Mouse (Mus musculus) neural tube, embryonic 12.5 days (tissue): Measurements from ENCODE around the gene Atp1b1. TPM values are rescaled to one million over a fixed set of nuclear protein-coding genes. Genes with fewer than 3 reads are reported as not detected.
A peak's percentile ranks its signal among the peaks of the same experiment; 100 is the strongest.

Experiments
- ATAC-seq: fragments of 200-750 bp; cut with Nextera tagmentation; 2 replicates; pipeline ENCODE4 v1.8.0; 2017; ENCODE audit warnings: low read depth, mild to moderate bottlenecking, moderate TSS enrichment, moderate library complexity; ENCODE audit not compliant: low FRiP score
- H3K27ac ChIP-seq: fragments of 300-500 bp; sonication (generic); 2 replicates; pipeline ENCODE4 v1.5.1; 2016
- H3K27me3 ChIP-seq: fragments of 300-500 bp; sonication (generic); replicated peaks from 2 replicates; pipeline ENCODE4 v1.6.1; 2016; ENCODE audit warnings: mild to moderate bottlenecking
- H3K36me3 ChIP-seq: fragments of 300-500 bp; sonication (generic); 2 replicates; pipeline ENCODE4 v1.6.1; 2016; ENCODE audit warnings: mild to moderate bottlenecking
- H3K4me1 ChIP-seq: fragments of 300-500 bp; sonication (generic); 2 replicates; pipeline ENCODE4 v1.6.1; 2016
- H3K4me2 ChIP-seq: fragments of 300-500 bp; sonication (generic); replicated peaks from 2 replicates; pipeline ENCODE4 v1.6.1; 2016; ENCODE audit warnings: mild to moderate bottlenecking
- H3K4me3 ChIP-seq: fragments of 300-500 bp; sonication (generic); 2 replicates; pipeline ENCODE4 v1.5.1; 2016
- H3K9ac ChIP-seq: fragments of 300-500 bp; sonication (generic); 2 replicates; pipeline ENCODE4 v1.6.1; 2016; ENCODE audit warnings: mild to moderate bottlenecking
- H3K9me3 ChIP-seq: fragments of 300-500 bp; sonication (generic); 2 replicates; pipeline ENCODE4 v1.6.1; 2016; ENCODE audit warnings: mild to moderate bottlenecking
- WGBS: fragments of 180-500 bp; shearing (Covaris S2); methylation state at CpG from one replicate; pipeline ENCODE4 v1.1.7; 2016; 5-methylcytosine and 5-hydroxymethylcytosine counted together
- polyA plus RNA-seq: library from polyadenylated mRNA; unstranded; fragments of >200 nt; fragmentation: Nextera tagmentation; extraction: Ambion mirVana; gene quantifications from 2 replicates; pipeline ENCODE4 v1.2.1, GENCODE M21; 2016

Atp1b1 gene
- polyA plus RNA-seq, 1 experiment from 2014 or later: 64.1 TPM

- Histone ChIP-seq H3K4me1 (peaks cover 40% of the 10 kb centered on the region), H3K9me3 (no peaks in the 10 kb centered on the region), H3K27me3 (peaks cover 2% of the 10 kb centered on the region; the same call in 1 of the 2 replicates), H3K4me3 (peak overlapping the region; percentile 67), H3K27ac (no peak overlapping the region), H3K9ac (peak overlapping the region; percentile 78), H3K36me3 (no peaks in the 10 kb centered on the region), H3K4me2 (peak overlapping the region; percentile 88)
- 62% methylated on average over 12 of the region's 12 CpGs for whole genome bisulfite sequencing
- no peak for ATAC-seq
Observed at GRCm38 (mm10) chr1:164459127-164459905, 1.2 kb upstream of the Atp1b1 start.

- H3K9ac ChIP-seq: peak overlapping the region; percentile 78
- no peaks in the 10 kb centered on the region for H3K9me3 ChIP-seq
- no peaks in the 10 kb centered on the region for H3K36me3 ChIP-seq
- H3K4me3 ChIP-seq: peak overlapping the region; percentile 67
- 3% methylated on average over 22 of the region's 22 CpGs for whole genome bisulfite sequencing
- no peak; the same call in 1 of the 2 replicates for ATAC-seq
- H3K27ac ChIP-seq: peak overlapping the region; percentile 87
- peak overlapping the region; percentile 88 for H3K4me2 ChIP-seq
- peaks cover 42% of the 10 kb centered on the region for H3K4me1 ChIP-seq
- H3K27me3 ChIP-seq: peaks cover 2% of the 10 kb centered on the region; the same call in 1 of the 2 replicates
Observed at GRCm38 (mm10) chr1:164458621-164459051, 481 bp upstream of the Atp1b1 start.

- peak; percentile 89 for ATAC-seq
- Histone ChIP-seq H3K4me1 (peaks cover 42% of the 10 kb centered on the region), H3K9ac (peak overlapping the region; percentile 78)
Observed at GRCm38 (mm10) chr1:164457531-164458244, 467 bp downstream of the Atp1b1 start.

GRCm38 (mm10) chr1:164456731-164457130, 1.4 kb downstream of the Atp1b1 start:
- 6% methylated on average over 8 of the region's 8 CpGs for WGBS
- H3K27me3 ChIP-seq: peaks cover 2% of the 10 kb centered on the region; the same call in 1 of the 2 replicates
- peaks cover 42% of the 10 kb centered on the region for H3K4me1 ChIP-seq
- peaks cover 13% of the 10 kb centered on the region for H3K36me3 ChIP-seq
- H3K27ac ChIP-seq: no peak overlapping the region
- peak overlapping the region; percentile 67 for H3K4me3 ChIP-seq
- H3K9me3 ChIP-seq: no peaks in the 10 kb centered on the region
- ATAC-seq: no peak
- peak overlapping the region; percentile 78 for H3K9ac ChIP-seq
- H3K4me2 ChIP-seq: peak overlapping the region; percentile 88

More at GRCm38 (mm10) chr1:164457531-164458244, 467 bp downstream of the Atp1b1 start:
- WGBS: under 1% methylated on average over 60 of the region's 76 CpGs
- no peaks in the 10 kb centered on the region for H3K9me3 ChIP-seq
- peaks cover 2% of the 10 kb centered on the region; the same call in 1 of the 2 replicates for H3K27me3 ChIP-seq
- H3K36me3 ChIP-seq: peaks cover 7% of the 10 kb centered on the region
- peak overlapping the region; percentile 87 for H3K27ac ChIP-seq
- peak overlapping the region; percentile 88 for H3K4me2 ChIP-seq
- H3K4me3 ChIP-seq: peak overlapping the region; percentile 67

- Histone ChIP-seq H3K27ac (no peak overlapping the region), H3K36me3 (peaks cover 13% of the 10 kb centered on the region), H3K4me3 (peak overlapping the region; percentile 67), H3K4me1 (peaks cover 42% of the 10 kb centered on the region), H3K9ac (peak overlapping the region; percentile 78), H3K9me3 (no peaks in the 10 kb centered on the region), H3K4me2 (peak overlapping the region; percentile 88), H3K27me3 (peaks cover 2% of the 10 kb centered on the region; the same call in 1 of the 2 replicates)
- no peak for ATAC-seq
- 26% methylated on average over 6 of the region's 6 CpGs for WGBS
Observed at GRCm38 (mm10) chr1:164456065-164456464, 2.1 kb downstream of the Atp1b1 start.

- peaks cover 42% of the 10 kb centered on the region for H3K4me1 ChIP-seq
- peak overlapping the region; percentile 88 for H3K4me2 ChIP-seq
- H3K9me3 ChIP-seq: no peaks in the 10 kb centered on the region
- H3K27ac ChIP-seq: no peak overlapping the region
- H3K27me3 ChIP-seq: peaks cover 2% of the 10 kb centered on the region; the same call in 1 of the 2 replicates
- ATAC-seq: no peak
- H3K9ac ChIP-seq: peak overlapping the region; percentile 78
- peak overlapping the region; percentile 67 for H3K4me3 ChIP-seq
- 67% methylated on average over 7 of the region's 7 CpGs for WGBS
- peaks cover 14% of the 10 kb centered on the region for H3K36me3 ChIP-seq
Observed at GRCm38 (mm10) chr1:164455614-164456013, 2.5 kb downstream of the Atp1b1 start.

- H3K4me1 ChIP-seq: peaks cover 42% of the 10 kb centered on the region
- H3K9ac ChIP-seq: peak overlapping the region; percentile 38
- peak overlapping the region; percentile 17 for H3K4me3 ChIP-seq
Observed at GRCm38 (mm10) chr1:164454747-164455400, 3.3 kb downstream of the Atp1b1 start.

GRCm38 (mm10) chr1:164453739-164454138, 4.4 kb downstream of the Atp1b1 start:
- Histone ChIP-seq H3K27ac (no peak overlapping the region), H3K9ac (no peak overlapping the region), H3K4me1 (peaks cover 40% of the 10 kb centered on the region), H3K27me3 (0 out of 2 replicates have a peak, but pooled peaks cover 2% of the 10 kb centered on the region), H3K36me3 (peaks cover 14% of the 10 kb centered on the region), H3K9me3 (no peaks in the 10 kb centered on the region), H3K4me2 (no peak overlapping the region), H3K4me3 (no peak overlapping the region)
- no peak for ATAC-seq
- WGBS: 91% methylated on average over 5 of the region's 5 CpGs

More at GRCm38 (mm10) chr1:164454747-164455400, 3.3 kb downstream of the Atp1b1 start:
- no peak for ATAC-seq
- no peak overlapping the region for H3K27ac ChIP-seq
- H3K27me3 ChIP-seq: 0 out of 2 replicates have a peak, but pooled peaks cover 2% of the 10 kb centered on the region
- H3K36me3 ChIP-seq: peaks cover 14% of the 10 kb centered on the region
- no peaks in the 10 kb centered on the region for H3K9me3 ChIP-seq
- 41% methylated on average over 14 of the region's 14 CpGs for WGBS
- peak overlapping the region; percentile 54 for H3K4me2 ChIP-seq

GRCm38 (mm10) chr1:164453146-164453545, 5.0 kb downstream of the Atp1b1 start:
- WGBS: 93% methylated on average over 8 of the region's 8 CpGs
- no peak for ATAC-seq
- Histone ChIP-seq H3K4me1 (peaks cover 35% of the 10 kb centered on the region), H3K9ac (no peak overlapping the region), H3K4me2 (no peak overlapping the region), H3K27me3 (0 out of 2 replicates have a peak, but pooled peaks cover 2% of the 10 kb centered on the region), H3K27ac (no peak overlapping the region), H3K9me3 (no peaks in the 10 kb centered on the region), H3K4me3 (no peak overlapping the region), H3K36me3 (peaks cover 17% of the 10 kb centered on the region)

- H3K27ac ChIP-seq: no peak overlapping the region
- H3K27me3 ChIP-seq: 0 out of 2 replicates have a peak, but pooled peaks cover 2% of the 10 kb centered on the region
- 88% methylated on average over 6 of the region's 6 CpGs for WGBS
- H3K4me2 ChIP-seq: no peak overlapping the region
- H3K36me3 ChIP-seq: peaks cover 17% of the 10 kb centered on the region
- H3K4me3 ChIP-seq: no peak overlapping the region
- no peak for ATAC-seq
- H3K9me3 ChIP-seq: no peaks in the 10 kb centered on the region
- H3K4me1 ChIP-seq: peaks cover 32% of the 10 kb centered on the region
- H3K9ac ChIP-seq: no peak overlapping the region
Observed at GRCm38 (mm10) chr1:164452580-164452979, 5.6 kb downstream of the Atp1b1 start.

- H3K27me3 ChIP-seq: 0 out of 2 replicates have a peak, but pooled peaks cover 2% of the 10 kb centered on the region
- 92% methylated on average over 5 of the region's 5 CpGs for WGBS
- H3K9ac ChIP-seq: no peak overlapping the region
- no peak overlapping the region for H3K4me2 ChIP-seq
- H3K4me3 ChIP-seq: no peak overlapping the region
- ATAC-seq: no peak
- H3K36me3 ChIP-seq: peaks cover 17% of the 10 kb centered on the region
- no peaks in the 10 kb centered on the region for H3K9me3 ChIP-seq
- H3K4me1 ChIP-seq: peaks cover 20% of the 10 kb centered on the region
- H3K27ac ChIP-seq: no peak overlapping the region
Observed at GRCm38 (mm10) chr1:164451346-164451745, 6.8 kb downstream of the Atp1b1 start.
